Mouse (Mus musculus) ES-E14 (cell line): ENCODE measurements around the gene Usp32. TPM values are rescaled to one million over a fixed set of nuclear protein-coding genes. Genes with fewer than 3 reads are reported as not detected.

Experiments used
- DNase-seq: peaks from one replicate; pipeline ENCODE4 v3.0.0-alpha.2; 2013; ENCODE audit warnings: low read depth, low spot score
- H3K27ac ChIP-seq: 2 replicates; pipeline ENCODE4 v1.5.1; 2012; ENCODE audit warnings: low read depth, mild to moderate bottlenecking, low read length, moderate library complexity, mixed read lengths; ENCODE audit not compliant: poor library complexity, insufficient read depth, severe bottlenecking
- H3K36me3 ChIP-seq: 2 replicates; pipeline ENCODE4 v1.6.1; 2012; ENCODE audit warnings: mild to moderate bottlenecking, low read length, moderate library complexity, mixed read lengths; ENCODE audit not compliant: control insufficient read depth, poor library complexity, insufficient read depth, severe bottlenecking
- H3K4me1 ChIP-seq, 2 experiments: fragments of 150-350 bp in 1 of 2; sonication (generic) in 1 of 2; 2 replicates each; pipeline ENCODE4 v1.6.1; 2012; ENCODE audit warnings: low read length in 2 of 2, mild to moderate bottlenecking in 1 of 2, mixed read lengths in 1 of 2; ENCODE audit not compliant: control insufficient read depth in 2 of 2, insufficient read depth in 2 of 2, poor library complexity in 1 of 2
- H3K4me3 ChIP-seq, 2 experiments: fragments of 150-350 bp in 1 of 2; sonication (generic) in 1 of 2; 2 replicates each; pipeline ENCODE4 v1.5.1; 2012; ENCODE audit warnings: low read length in 2 of 2, low read depth in 1 of 2, mild to moderate bottlenecking in 1 of 2, mixed read lengths in 1 of 2; ENCODE audit not compliant: insufficient read depth in 1 of 2, poor library complexity in 1 of 2, severe bottlenecking in 1 of 2
- H3K9ac ChIP-seq: 2 replicates; pipeline ENCODE4 v1.6.1; 2012; ENCODE audit warnings: low read depth, mild to moderate bottlenecking, low read length, mixed read lengths; ENCODE audit not compliant: poor library complexity, insufficient read depth, severe bottlenecking
- H3K9me3 ChIP-seq: fragments of 150-350 bp; sonication (generic); 2 replicates; pipeline ENCODE4 v1.6.1; 2012; ENCODE audit warnings: low read depth, mild to moderate bottlenecking, low read length; ENCODE audit not compliant: control insufficient read depth, insufficient read depth
- CHD2 ChIP-seq: IDR thresholded peaks from 2 replicates; pipeline ENCODE4 v1.6.1; 2014; ENCODE audit warnings: mild to moderate bottlenecking, low read depth, low read length, inconsistent platforms
- HCFC1 ChIP-seq: IDR thresholded peaks from 2 replicates; pipeline ENCODE4 v1.6.1; 2012; ENCODE audit warnings: low read length, inconsistent platforms, borderline replicate concordance; ENCODE audit not compliant: insufficient read depth
- MAFK ChIP-seq: IDR thresholded peaks from 2 replicates; pipeline ENCODE4 v1.6.1; 2014; ENCODE audit warnings: mild to moderate bottlenecking, low read depth, low read length, inconsistent platforms; ENCODE audit not compliant: insufficient read depth
- ZC3H11A ChIP-seq: IDR thresholded peaks from 2 replicates; pipeline ENCODE4 v1.6.1; 2012; ENCODE audit warnings: low read depth, mild to moderate bottlenecking, inconsistent platforms, low read length, borderline replicate concordance
- ZNF384 ChIP-seq: IDR thresholded peaks from 2 replicates; pipeline ENCODE4 v1.6.1; 2012; ENCODE audit warnings: low read depth, low read length, inconsistent platforms
- in situ Hi-C, 2 experiments: fragments of 600-800 bp; cut with MboI; formaldehyde crosslinking; loops; one replicate each; pipeline ENCODE4 v1.15.1; 2025; ENCODE audit warnings: low sequenced_read_pairs in 2 of 2, inconsistent platforms in 1 of 2; ENCODE audit not compliant: unreplicated experiment in 2 of 2
- total RNA-seq: library from RNA; depleted of rRNA; stranded (reverse); fragments of 300-350 nt; gene quantifications from 2 replicates; pipeline ENCODE4 v1.2.3, GENCODE M21; 2012

Gene Usp32
- total RNA-seq, 1 experiment, result 20.1 TPM

DNA sequence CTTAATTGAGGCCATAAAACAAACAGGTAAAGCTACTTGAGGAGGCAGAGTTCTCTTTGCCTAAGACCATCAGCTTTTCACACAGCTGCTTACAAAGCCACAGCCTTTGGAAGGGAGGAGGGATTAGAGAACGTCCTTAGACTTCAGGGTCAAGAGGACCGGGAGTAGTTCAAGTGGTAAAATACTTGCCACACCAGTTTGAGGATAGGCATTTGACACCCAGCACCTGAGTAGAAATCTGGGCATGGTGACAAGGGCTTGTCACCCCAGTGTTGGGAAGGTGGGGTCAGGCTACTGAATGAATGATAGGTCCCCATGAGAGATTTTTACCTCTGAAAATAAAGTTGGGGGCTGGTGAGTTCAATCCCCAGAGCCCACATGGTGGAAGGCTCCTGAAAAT lies 187.3 kb downstream of the Usp32 start:
- in situ Hi-C loops, result no loop called here
- peaks cover 0 to 17% of the 10 kb centered on the region in 2 experiments; a peak in 2 of 4 replicates for H3K4me1 ChIP-seq
- H3K9ac ChIP-seq, result no peak overlapping the region
- H3K9me3 ChIP-seq, result no peaks in the 10 kb centered on the region
- H3K4me3 ChIP-seq, result no peak overlapping the region
- no peak overlapping the region for H3K27ac ChIP-seq
- TF ChIP-seq ZNF384, result no peak
- TF ChIP-seq MAFK, result no peak
- no peak for TF ChIP-seq HCFC1
- no peak for TF ChIP-seq CHD2
- TF ChIP-seq ZC3H11A, result no peak
- DNase-seq, result no peak
- no peaks in the 10 kb centered on the region for H3K36me3 ChIP-seq

DNA sequence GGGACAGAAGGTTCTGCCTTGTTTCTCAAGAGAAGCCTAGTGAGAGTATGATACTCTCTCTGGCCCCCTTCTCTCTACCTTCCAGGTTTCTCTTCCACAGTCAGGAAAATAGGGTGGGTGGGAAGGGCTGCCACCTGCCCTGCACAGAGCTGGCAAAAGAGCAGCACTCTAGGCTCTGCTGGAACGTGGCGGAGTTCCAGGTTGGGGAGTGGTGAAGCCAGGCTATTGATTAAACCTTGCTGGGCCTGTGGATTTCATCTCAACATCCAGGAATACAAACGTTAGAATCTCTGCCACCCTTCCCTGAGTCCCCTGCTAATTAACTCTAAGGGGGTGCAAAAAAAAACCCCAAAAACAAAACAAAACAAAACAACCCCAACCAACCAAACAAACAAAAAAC lies 191.4 kb downstream of the Usp32 start:
- no peak for TF ChIP-seq MAFK
- TF ChIP-seq ZNF384, result no peak
- no peak for TF ChIP-seq HCFC1
- no peak for TF ChIP-seq ZC3H11A
- no peak for TF ChIP-seq CHD2
- H3K4me3 ChIP-seq, result no peak overlapping the region
- in situ Hi-C loops, result no loop called here
- no peaks in the 10 kb centered on the region for H3K9me3 ChIP-seq
- peak overlapping the region; percentile 75 for H3K27ac ChIP-seq
- peaks cover 3 to 30% of the 10 kb centered on the region in 2 experiments; a peak in 2 of 4 replicates for H3K4me1 ChIP-seq
- H3K9ac ChIP-seq, result no peak overlapping the region
- no peaks in the 10 kb centered on the region for H3K36me3 ChIP-seq
- DNase-seq, result no peak

GRCm38 (mm10) chr11:84948114-84948513 lies 191.8 kb downstream of the Usp32 start:
- Histone ChIP-seq H3K36me3 (no peaks in the 10 kb centered on the region), H3K9me3 (no peaks in the 10 kb centered on the region), H3K4me3 (no peak overlapping the region), H3K9ac (no peak overlapping the region), H3K27ac (peak overlapping the region; percentile 75; the same call in 1 of the 2 replicates), H3K4me1 (peaks cover 3 to 30% of the 10 kb centered on the region in 2 experiments; a peak in 3 of 4 replicates)
- in situ Hi-C loops, result no loop called here
- no peak for DNase-seq
- no peak for TF ChIP-seq ZC3H11A

DNA sequence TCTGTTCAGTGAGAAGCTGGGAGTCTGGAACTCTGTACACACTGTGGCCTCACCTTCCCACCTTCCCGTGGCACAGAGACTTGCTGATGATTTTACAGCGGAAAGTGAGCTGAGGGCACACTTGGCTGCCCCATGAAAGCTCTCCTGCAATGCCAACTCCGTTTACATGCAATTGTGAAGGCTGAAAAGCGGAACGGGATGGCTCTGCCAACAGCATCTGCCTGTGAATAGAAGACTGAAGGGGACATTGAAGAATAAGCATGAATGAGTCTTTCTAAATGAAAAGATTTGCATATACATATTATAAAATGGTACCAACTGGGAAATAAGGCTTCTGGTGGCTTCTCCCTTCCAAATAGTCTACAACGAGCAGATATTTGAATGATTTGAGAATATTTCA lies 192.8 kb downstream of the Usp32 start:
- Histone ChIP-seq H3K27ac (peak overlapping the region; percentile 34; the same call in 1 of the 2 replicates), H3K4me1 (peaks cover 3 to 30% of the 10 kb centered on the region in 2 experiments; a peak in 3 of 4 replicates), H3K4me3 (no peak overlapping the region; a peak in 1 of 4 replicates), H3K9ac (peak overlapping the region; percentile 23; the same call in 1 of the 2 replicates), H3K9me3 (no peaks in the 10 kb centered on the region), H3K36me3 (no peaks in the 10 kb centered on the region)
- in situ Hi-C loops, result no loop called here
- no peak for DNase-seq
- no peak for TF ChIP-seq MAFK
- TF ChIP-seq CHD2, result no peak
- no peak for TF ChIP-seq ZNF384
- TF ChIP-seq HCFC1, result no peak
- TF ChIP-seq ZC3H11A, result no peak

DNA sequence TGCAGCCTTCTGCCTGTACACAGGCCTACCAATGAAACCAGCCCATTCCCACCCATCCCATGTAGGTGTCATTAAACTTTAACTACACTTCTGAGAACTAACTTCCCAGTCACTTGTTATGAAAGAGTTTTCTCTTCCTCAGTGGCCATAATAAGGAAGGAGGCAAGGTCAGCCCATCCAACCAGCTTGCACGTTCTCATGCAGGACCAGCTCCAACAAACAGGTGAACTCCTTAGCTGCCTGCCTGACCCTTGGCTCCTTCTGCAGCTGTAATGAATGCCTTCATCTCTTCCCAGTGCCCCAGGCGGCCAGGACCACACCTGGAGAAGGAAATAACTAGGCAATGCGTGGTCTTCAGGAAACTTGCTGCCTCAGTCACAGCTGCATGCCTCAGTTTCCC lies 194.1 kb downstream of the Usp32 start:
- DNase-seq, result no peak
- H3K36me3 ChIP-seq, result no peaks in the 10 kb centered on the region
- peak overlapping the region; percentile 91; the same call in 1 of the 2 replicates for H3K27ac ChIP-seq
- TF ChIP-seq ZC3H11A, result no peak
- no peak for TF ChIP-seq ZNF384
- no peak for TF ChIP-seq CHD2
- TF ChIP-seq MAFK, result no peak
- no peak for TF ChIP-seq HCFC1
- peaks cover 3 to 30% of the 10 kb centered on the region in 2 experiments; a peak in 3 of 4 replicates for H3K4me1 ChIP-seq
- H3K9me3 ChIP-seq, result no peaks in the 10 kb centered on the region
- H3K9ac ChIP-seq, result no peak overlapping the region
- H3K4me3 ChIP-seq, result no peak overlapping the region
- in situ Hi-C loops, result no loop called here
